Mouse (Mus musculus) right cerebral cortex, postnatal 10 days (tissue): ENCODE measurements around the gene Cyp17a1.
A peak's percentile ranks its signal among the peaks of the same experiment; 100 is the strongest.

Experiments
- DNase-seq, 2 experiments: peaks; one replicate each; pipeline ENCODE4 v3.0.0; 2021; ENCODE audit warnings: low spot score in 2 of 2

The Cyp17a1 gene

DNA sequence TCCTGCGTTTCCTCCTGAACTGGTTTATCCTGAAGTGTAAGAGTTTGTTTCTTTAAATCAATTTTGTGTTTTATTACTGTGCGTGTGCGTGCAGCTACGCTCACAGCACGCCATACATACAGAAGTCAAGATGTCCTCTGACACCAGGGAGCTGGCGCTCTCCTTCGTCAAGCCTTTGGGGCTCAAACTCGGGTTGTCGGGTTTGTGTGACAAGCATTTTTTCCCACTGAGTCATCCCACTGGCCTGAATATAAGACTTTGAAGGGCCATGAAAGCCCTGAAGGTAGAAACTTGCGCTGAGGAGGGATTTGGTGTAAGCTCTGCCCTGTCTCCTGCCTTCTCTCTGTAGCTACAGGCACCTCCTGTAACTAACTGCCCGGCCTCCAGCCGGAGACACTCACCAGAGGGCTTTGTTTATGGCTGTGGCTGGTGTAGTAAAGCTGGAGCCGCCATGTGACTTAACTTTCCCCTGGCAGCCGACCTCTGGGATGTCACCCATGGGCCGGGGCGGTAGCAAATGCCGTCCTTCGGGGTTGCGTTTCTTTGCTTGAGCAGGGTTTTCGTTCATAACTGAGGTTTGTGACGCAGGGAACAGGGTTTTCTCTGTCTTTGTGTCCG, 30.7 kb downstream of the Cyp17a1 start:
- DNase-seq: no peak

DNA sequence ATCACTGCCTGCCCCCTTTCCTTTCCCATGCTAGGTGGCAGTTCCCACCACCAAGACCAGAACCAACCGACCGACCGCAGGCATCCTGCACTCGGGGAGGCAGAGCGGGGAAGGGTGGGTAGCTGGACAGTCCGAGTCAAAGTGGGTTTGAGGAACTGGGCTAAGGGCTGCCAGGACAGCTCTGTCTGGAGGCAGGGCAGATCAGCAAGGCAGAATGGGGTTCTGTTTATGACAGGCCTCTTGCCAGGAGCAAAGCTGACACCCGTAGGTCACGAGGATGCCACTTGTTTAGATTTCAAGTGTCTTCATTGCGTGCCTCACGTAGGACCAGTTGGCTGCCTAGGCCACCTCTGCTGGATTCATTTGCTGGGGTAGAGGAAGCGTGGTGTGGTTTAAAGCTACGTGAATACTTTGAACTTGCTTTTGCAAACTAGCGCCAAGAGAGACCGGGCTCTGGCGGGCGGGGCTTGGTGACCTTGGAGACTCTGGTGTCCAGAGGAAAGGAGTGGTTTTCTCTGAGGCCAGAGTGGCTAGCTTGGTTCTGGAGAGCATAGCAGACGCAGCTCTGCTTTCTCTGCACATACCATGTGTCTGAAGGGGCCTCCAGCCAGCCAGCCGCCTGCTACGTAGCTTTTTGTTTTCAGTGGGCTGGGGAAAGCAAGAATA, 31.4 kb downstream of the Cyp17a1 start:
- no peak for DNase-seq

DNA sequence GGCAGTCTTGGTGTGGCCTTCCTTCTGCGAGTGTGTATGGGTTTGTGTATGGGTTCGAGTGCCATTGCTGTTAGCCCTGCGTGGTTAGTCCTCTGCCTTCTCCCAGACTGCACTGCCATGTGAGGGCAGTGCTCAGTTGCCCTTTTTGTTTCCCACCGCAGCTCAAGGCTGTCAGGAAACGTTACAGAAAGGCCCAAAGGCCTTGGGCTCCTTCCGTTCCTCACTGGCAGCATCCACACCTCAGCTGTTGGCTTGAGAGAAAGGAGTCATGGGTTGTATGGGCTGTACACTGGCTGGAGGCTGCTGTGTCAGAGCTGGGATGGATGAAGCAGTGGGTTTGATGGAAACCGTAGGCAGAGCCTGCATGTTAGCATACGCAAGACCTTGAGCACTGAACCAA, 32.2 kb downstream of the Cyp17a1 start:
- no peak for DNase-seq

DNA sequence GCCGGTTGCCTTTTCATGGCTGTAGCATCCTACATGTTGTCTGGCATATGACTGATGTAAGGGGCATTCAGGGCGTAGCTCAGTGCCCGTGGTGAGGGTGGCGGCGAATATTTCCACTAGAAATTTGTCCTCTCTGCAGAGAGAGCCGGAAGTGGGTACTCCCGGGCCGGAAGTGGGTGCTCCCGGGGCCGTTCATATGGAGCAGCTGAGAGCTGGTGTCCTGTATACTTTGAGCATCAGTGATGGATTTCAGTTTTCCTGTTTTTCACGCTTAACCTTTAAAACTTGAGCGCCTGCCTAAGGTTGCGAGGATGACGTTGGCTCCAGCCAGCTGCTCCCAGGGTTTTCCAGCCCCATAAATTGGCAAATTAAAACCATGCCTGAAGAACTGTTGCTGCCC, 33.5 kb downstream of the Cyp17a1 start:
- no peak for DNase-seq

GRCm38 (mm10) chr19:46639053-46639452, 33.9 kb downstream of the Cyp17a1 start:
- DNase-seq: no peak

DNA sequence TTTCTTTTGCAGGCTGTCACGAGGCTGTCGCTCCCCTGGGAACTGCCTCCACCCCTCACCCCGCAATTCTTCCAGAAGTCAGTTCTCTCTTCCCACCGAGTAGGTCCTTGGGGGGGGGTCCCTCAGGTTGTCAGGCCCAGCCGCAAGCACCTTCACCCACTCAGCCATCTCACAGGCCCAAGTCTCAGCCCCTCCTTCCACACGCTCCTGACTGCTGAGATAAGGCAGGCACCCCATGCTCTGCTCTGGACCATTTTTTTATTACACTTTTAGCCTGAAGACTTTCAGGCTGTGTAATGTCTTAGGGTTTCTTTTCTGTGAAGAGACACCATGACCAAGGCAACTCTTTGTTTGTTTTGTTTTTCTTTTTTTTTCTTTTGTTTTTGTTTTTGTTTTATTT, 35.4 kb downstream of the Cyp17a1 start:
- DNase-seq: no peak

DNA sequence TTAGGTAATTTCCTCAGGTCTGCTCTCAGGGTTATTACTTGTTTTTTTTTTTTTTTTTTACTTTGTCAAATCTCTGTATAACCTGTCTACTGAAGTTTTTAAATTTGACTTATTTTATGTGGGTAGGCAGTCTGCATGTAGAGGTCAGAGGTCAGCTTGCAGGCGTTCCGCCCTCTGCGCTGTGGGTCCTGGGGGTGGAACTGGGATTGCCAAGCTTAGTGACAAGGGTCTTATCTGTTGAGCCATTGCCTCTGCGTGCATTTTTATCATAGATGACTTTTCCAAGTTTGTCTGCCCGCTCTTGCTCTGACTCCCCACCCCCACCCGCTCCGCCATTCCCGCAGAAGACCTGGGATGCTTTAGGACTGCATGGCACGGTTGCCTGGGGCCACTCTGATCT, 37.2 kb downstream of the Cyp17a1 start:
- DNase-seq: no peak

- DNase-seq: no peak
Observed at GRCm38 (mm10) chr19:46631637-46632036, 41.3 kb downstream of the Cyp17a1 start.

DNA sequence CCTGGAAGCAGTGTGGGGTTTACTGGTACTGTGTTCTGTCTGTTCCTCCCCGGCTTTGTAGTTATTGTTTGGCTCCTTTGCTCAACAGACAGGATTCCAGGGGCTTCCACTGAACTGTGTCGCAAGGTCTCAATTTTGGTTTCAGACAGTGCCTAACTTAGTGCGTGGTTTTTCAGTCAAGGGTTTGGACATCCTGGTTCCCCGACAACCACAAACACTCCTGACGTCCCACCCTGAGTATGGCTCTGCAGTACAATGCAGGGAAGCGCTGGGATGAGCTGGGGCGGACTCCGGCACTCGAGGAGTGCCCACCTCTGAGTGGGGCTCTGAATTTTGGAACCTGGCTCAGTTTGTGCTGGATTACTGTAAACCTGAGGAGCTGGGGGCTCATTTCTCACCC, 43.2 kb downstream of the Cyp17a1 start:
- no peak for DNase-seq

GRCm38 (mm10) chr19:46628403-46628802, 44.6 kb downstream of the Cyp17a1 start:
- no peak for DNase-seq

- no peak for DNase-seq
Observed at GRCm38 (mm10) chr19:46625519-46625918, 47.5 kb downstream of the Cyp17a1 start.

DNA sequence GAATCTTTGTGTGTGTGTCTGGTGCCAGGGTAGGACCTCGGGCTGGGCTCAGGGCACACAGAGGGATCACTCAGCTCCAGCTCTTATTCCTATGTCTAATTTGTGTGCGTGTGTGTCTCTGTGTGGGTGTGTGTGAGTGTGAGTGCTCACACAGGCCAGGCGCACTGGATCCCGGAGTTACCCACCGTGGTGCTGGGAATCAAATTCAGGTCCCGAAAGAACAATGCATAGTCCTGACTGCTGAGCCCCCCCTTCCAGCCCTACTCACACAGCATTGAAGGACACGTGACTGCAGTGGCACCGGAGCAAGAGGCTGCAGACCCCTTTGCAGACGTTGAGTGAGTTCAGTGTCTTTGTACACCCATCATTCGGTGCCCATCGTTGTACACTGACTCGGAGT, 48.0 kb downstream of the Cyp17a1 start:
- DNase-seq: no peak

GRCm38 (mm10) chr19:46623790-46624772, 48.9 kb downstream of the Cyp17a1 start:
- DNase-seq: no peak

DNA sequence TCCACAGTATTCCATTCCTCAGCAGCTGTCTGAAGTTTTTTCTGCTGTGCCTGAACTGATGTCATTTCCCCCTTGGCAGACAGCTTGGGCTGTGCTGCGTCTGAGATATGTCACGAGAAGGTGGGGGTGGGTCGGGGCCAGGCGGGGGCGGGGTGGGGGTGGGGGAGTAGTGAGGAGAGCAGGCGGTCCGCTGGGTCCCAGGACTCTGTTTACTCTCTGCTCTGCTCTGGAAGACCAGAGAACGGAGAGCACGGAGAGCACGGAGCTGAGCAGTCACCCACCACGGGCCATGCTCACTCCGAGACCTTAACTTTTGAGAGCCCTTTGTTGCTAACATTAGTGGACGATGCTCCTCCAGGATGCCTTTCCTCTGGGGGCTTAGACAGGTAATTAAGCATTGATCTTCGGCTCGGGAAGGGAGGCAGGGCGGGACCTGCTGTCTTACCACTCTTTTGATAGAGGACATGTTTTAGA, 49.7 kb downstream of the Cyp17a1 start:
- DNase-seq: no peak

GRCm38 (mm10) chr19:46622659-46623193, 50.2 kb downstream of the Cyp17a1 start:
- no peak for DNase-seq

GRCm38 (mm10) chr19:46621236-46622183, 51.5 kb downstream of the Cyp17a1 start:
- DNase-seq: no peak

DNA sequence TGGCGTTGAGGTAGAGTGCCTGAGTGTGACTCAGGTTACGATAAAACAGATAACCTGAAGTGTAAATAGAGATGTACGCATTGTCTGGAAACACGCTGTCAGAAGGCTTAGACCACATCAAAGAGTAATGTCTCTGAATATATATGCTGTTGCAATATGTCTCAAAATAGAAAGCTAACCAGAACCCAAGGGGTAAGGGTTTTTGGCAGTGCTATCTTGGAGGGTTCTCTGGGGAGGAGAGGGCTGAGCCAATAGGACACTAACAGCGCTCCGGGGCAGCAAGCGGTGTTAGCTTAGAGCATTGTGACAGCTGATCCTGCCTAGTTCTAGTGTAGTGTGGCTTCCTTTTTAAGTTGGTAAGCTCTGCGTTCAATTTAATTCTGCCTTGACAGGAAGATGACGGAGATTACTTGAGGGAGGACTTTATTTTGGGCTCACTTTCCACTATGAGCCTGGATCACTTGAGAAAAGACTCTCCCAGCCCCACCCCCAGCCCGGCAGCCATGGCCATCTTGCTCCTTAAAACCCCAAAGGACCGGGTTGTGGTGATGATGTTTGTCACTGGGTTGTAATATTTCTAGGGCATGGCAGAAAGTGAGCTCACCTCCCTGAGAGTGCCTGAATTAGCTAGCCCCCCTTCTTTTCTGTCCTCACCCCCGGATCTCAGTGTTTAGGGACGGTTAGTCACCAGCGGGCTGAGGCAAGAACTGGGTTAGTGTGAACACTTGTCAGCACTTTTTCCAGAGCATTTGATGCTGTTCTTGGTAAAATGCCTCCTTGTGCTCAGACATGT, 52.8 kb downstream of the Cyp17a1 start:
- peak in 1 of 2 experiments; percentile 52 for DNase-seq

DNA sequence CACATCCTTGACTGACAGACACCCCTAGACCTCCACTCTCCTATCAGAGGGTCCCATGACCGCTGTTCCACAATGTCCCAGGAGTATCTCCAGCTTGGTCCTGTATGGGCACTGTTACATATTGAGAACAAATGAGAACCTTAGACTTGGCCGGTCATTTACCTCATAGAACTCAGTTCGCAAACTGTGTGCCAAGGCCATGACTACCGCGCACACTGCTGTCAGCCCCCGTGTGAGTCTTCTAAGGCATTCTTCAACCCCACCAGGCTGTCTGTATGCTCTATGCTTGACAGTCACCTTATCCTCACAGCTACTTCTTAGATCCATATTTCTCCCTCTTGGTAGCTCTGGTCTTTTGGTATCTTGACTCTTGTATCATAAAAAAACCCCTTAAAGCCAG, 53.5 kb downstream of the Cyp17a1 start:
- no peak for DNase-seq

GRCm38 (mm10) chr19:46619001-46619400, 54.0 kb downstream of the Cyp17a1 start:
- no peak for DNase-seq

DNA sequence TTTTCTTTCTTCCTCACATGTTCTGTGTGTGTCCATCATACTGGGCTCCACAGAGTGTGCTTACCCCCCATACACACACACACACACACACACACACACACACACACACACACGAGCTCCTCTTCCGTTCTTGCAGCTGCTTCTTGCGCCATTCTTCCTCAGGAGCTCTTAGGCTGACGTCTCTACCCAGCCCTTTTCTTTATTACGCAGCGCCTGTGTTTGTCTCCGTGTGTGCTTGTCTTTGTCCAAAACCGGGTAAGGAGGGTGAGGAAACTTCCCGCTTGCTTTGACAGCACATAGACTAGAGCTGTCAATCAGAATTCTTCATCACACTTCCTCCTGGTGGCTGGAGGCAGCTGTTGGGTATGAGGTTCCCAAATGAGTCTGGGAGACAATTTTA, 54.6 kb downstream of the Cyp17a1 start:
- DNase-seq: no peak
